Mouse (Mus musculus): Measurements from ENCODE around the gene Defa17. TPM values are rescaled to one million over a fixed set of nuclear protein-coding genes. Genes with fewer than 3 reads are reported as not detected.
"Not testable (repeated sequence)": the region's sequence is repeated elsewhere in the genome, so short reads cannot be mapped to it uniquely, and the experiment has no call there.

The Defa17 gene
- total RNA-seq (2022), result not detected

DNA sequence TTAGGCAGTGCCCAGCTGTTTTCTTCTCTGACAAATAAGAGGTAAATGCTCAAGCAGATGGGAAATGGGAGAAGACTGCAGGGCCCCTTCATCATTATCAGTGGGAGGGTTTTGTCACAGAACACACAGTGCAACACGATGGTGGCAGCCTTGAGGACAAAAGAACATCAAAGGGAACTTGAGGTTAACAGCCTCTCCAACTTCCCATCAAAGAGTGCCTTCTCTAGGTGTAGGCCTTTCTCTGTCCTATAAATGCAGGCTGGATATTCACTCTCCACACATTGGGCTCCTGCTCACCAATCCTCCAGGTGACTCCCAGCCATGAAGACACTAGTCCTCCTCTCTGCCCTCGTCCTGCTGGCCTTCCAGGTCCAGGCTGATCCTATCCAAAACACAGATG, at the start of gene Defa17:
Gene Defa17 (plus strand): TSS at position 301 of the 400 bp plus-strand sequence.
- DNase-seq (ENCODE audit: low spot score in 2 of 2), result not testable (repeated sequence)

GRCm38 (mm10) chr8:21617883-21618282, 37.7 kb upstream of the Defa17 start, which contains the start of gene Defa26:
Defa26 (plus strand) TSS chr8:21618183.
- not testable (repeated sequence) for DNase-seq (ENCODE audit: low spot score in 2 of 2)

DNA sequence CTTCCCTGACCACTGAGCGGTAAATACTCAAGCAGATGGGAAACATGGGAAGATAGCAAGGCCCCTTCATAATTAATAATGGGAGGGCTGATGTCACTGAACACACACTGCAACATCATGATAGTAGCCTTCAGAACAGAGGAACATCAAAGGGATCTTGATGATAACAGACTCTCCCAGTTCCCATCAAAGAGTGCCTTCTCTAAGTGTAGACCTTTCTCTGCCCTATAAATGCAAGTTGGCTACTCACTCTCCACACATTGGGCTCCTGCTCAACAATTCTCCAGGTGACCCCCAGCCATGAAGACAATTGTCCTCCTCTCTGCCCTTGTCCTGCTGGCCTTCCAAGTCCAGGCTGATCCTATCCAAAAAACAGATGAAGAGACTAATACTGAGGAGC, 9.9 kb downstream of the Defa17 start, which contains the start of gene Defa34:
Gene Defa34 (plus strand): TSS at position 301 of the 400 bp plus-strand sequence.
- not testable (repeated sequence) for DNase-seq (ENCODE audit: low spot score in 2 of 2)

- DNase-seq (ENCODE audit: low spot score in 2 of 2), result not testable (repeated sequence)
Measured at GRCm38 (mm10) chr8:21703545-21703944, 48.0 kb downstream of the Defa17 start, which contains the start of gene AY761184. AY761184 (minus strand) TSS chr8:21703645.

Other genes with a start within 250 kb of the Defa17 start
- not detected for gene Defa36, start 228.4 kb upstream of the Defa17 start, total RNA-seq (2022)
- not detected for gene Gm7849, start 199.2 kb upstream of the Defa17 start, total RNA-seq (2022)
- not detected for gene Defa20, start 146.5 kb upstream of the Defa17 start, total RNA-seq (2022)
- not detected for gene Defa32, start 126.7 kb upstream of the Defa17 start, total RNA-seq (2022)
- not detected for gene Defa37, start 90.4 kb upstream of the Defa17 start, total RNA-seq (2022)
- gene Defa28, start 72.8 kb upstream of the Defa17 start, total RNA-seq (2022), result not detected
- gene Gm7861, start 61.3 kb upstream of the Defa17 start, total RNA-seq (2022), result not detected
- gene Defa26, start 37.6 kb upstream of the Defa17 start, total RNA-seq (2022), result not detected
- not detected for gene Defa34, start 10.0 kb downstream of the Defa17 start, total RNA-seq (2022)
- not detected for gene AY761184, start 47.9 kb downstream of the Defa17 start, total RNA-seq (2022)
- not detected for gene Defa24, start 78.7 kb downstream of the Defa17 start, total RNA-seq (2022)
- gene Defb50, start 167.8 kb downstream of the Defa17 start, total RNA-seq (2022), result not detected
- not detected for gene Defb2, start 184.1 kb downstream of the Defa17 start, total RNA-seq (2022)
- not detected for gene Defb10, start 203.1 kb downstream of the Defa17 start, total RNA-seq (2022)
- gene Defb9, start 229.6 kb downstream of the Defa17 start, total RNA-seq (2022), result not detected